ENCODE assay signal across 8 mouse cellular contexts in the genomic region with DNA sequence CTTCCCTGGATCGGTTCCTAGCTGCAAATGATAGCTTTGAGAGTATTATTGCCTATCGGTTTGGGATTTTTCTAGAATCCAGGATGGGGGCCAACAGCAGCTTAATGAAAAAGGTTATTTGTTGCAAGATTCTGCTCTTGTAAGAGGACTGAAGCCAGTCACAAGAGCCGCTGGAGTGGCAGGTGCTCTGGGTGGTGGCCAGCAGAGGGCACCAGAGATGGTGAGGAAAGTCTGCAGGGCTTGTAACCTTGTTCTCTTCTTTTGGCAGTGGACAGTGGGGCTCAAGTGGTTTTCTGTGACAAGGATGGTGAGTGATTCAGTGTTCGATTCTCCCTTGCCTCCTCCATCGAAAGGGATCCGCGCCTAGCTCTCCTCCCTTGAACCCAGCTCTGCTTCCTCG. TPM values are rescaled to one million over a fixed set of nuclear protein-coding genes. Genes with fewer than 3 reads are reported as not detected.
DNase-seq lines count a peak whose midpoint lies in the region.

No protein-coding gene starts in this region.

- DNase-seq in CD4-positive, CD25-positive, alpha-beta regulatory T cell, adult 2 months (ENCODE audit: low read depth, low spot score): peak; percentile 88
- DNase-seq in R1 (ENCODE audit: low read depth, low spot score): peak; percentile 84
- peak; percentile 88 to 93 for DNase-seq in cerebellum, postnatal 25 days
- DNase-seq in gastrocnemius, postnatal 36 days: peak; percentile 70 to 76
- DNase-seq in kidney, postnatal 10 days: peak; percentile 91
- DNase-seq in lung, adult 18-20 months: peak; percentile 83 to 88
- peak; percentile 77 for DNase-seq in right cerebral cortex, postnatal 14 days
- DNase-seq in urinary bladder, postnatal 36 days (ENCODE audit: low spot score in 2 of 2): peak; percentile 73 to 86

- intact Hi-C loops in gastrocnemius, postnatal 36 days (cut with DNase I): loop anchor here (2.0 kb wide), 1 partner anchor 33 kb away; no protein-coding TSS in a partner anchor

RNA-seq across cellular contexts. Expression of gene Hsd17b14, which starts 1.1 kb away (rescaled TPM):
- 1 to 10 TPM; 1.9 to 2.8 TPM for total RNA-seq in gastrocnemius, postnatal 36 days (2021)

RNA-seq across cellular contexts. Expression of gene Bcat2, which starts 14.2 kb away (rescaled TPM):
- 10 to 100 TPM; 55.7 to 86.8 TPM for total RNA-seq in gastrocnemius, postnatal 36 days (2021)

RNA-seq across cellular contexts. Expression of gene Plekha4, which starts 29.7 kb away (rescaled TPM):
- total RNA-seq in gastrocnemius, postnatal 36 days (2021): 1 to 10 TPM; 3.0 to 4.8 TPM

RNA-seq across cellular contexts. Expression of gene Ppp1r15a, which starts 29.7 kb away (rescaled TPM):
- 10 to 100 TPM; 22.9 to 25.3 TPM for total RNA-seq in gastrocnemius, postnatal 36 days (2021)

RNA-seq across cellular contexts. Expression of gene Nucb1, which starts 45.6 kb away (rescaled TPM):
- total RNA-seq in gastrocnemius, postnatal 36 days (2021): 10 to 100 TPM; 48.6 to 65.4 TPM

Comparison
In these comparisons a context has a peak if more than half of its experiments do, and no peak if none do; other contexts are left out.
1. Peak in every context shown above with its lines: DNase-seq.